Mouse (Mus musculus): Measurements from ENCODE around the gene Kcnk5.

DNA sequence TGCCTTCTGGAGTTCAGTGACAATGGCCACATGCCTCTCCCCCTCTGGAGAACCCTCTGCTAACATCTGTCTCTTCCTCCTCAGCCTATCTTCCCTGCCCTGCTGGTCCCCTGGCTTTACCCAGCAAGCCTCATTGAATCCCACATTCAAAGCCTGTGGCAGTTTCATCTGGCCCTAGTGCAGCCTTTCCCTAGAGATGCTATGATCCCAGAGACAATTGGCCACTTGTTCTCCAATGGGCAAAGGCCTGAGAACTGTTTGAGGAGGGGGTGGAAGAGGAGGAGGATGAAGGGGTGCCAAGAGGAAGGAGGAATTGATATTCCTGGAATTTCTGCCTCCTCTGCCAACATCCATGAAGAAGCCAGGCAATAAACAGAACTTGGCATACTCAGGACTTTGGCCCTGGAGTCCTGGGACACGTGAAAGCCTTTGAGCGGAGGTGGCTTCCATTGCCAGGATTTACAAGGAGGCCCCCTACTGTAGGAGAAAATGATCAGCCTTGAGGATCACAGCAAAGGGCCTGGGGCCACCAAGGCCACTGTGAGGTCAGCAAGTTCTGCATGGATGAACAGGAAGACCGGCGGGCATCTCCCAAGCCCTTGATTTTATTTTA lies 11.6 kb upstream of the Kcnk5 start:
- no peak for TF ChIP-seq POLR2A (IDR thresholded peaks at IDR 0.05; ENCODE audit: extremely low read depth, insufficient read depth, low read length)
- no peak for TF ChIP-seq CTCF (IDR thresholded peaks at IDR 0.05; ENCODE audit: low read depth, low read length)
